Mouse (Mus musculus) gonadal fat pad, adult 2 months (tissue): ENCODE data around the gene Epor. TPM values are rescaled to one million over a fixed set of nuclear protein-coding genes. Genes with fewer than 3 reads are reported as not detected.

Experiments used
- DNase-seq: peaks from one replicate; pipeline ENCODE4 v3.0.0-alpha.2; 2012; ENCODE audit warnings: low read depth
- polyA plus RNA-seq: library from polyadenylated mRNA; depleted of rRNA; stranded (reverse); fragments of >200 nt; gene quantifications from 2 replicates; pipeline ENCODE4 v1.2.3, GENCODE M21; 2012

Gene Epor
- polyA plus RNA-seq, 1 experiment: 6.4 TPM

GRCm38 (mm10) chr9:21968883-21969282 is 5.6 kb upstream of the Epor start:
- no peak for DNase-seq

- DNase-seq: no peak
Observed at GRCm38 (mm10) chr9:21962416-21963059, 768 bp downstream of the Epor start.

- DNase-seq: no peak
Observed at GRCm38 (mm10) chr9:21962010-21962409, 1.3 kb downstream of the Epor start.

- no peak for DNase-seq
Observed at GRCm38 (mm10) chr9:21961366-21961980, 1.8 kb downstream of the Epor start.

- DNase-seq: no peak
Observed at GRCm38 (mm10) chr9:21960558-21961208, 2.6 kb downstream of the Epor start.

- no peak for DNase-seq
Observed at GRCm38 (mm10) chr9:21960135-21960534, 3.2 kb downstream of the Epor start.

- DNase-seq: no peak
Observed at GRCm38 (mm10) chr9:21959244-21959643, 4.1 kb downstream of the Epor start.

- no peak for DNase-seq
Observed at GRCm38 (mm10) chr9:21958372-21958771, 4.9 kb downstream of the Epor start.

- DNase-seq: peak; percentile 88
Observed at GRCm38 (mm10) chr9:21955570-21956281, 7.6 kb downstream of the Epor start, which contains the start of gene Swsap1. Gene Swsap1 (plus strand): TSS chr9:21955755.

GRCm38 (mm10) chr9:21955225-21955569 is 8.1 kb downstream of the Epor start:
- DNase-seq: no peak

- no peak for DNase-seq
Observed at GRCm38 (mm10) chr9:21954635-21955034, 8.7 kb downstream of the Epor start.

- DNase-seq: no peak
Observed at GRCm38 (mm10) chr9:21953600-21953999, 9.7 kb downstream of the Epor start.

- DNase-seq: no peak
Observed at GRCm38 (mm10) chr9:21951977-21952376, 11.3 kb downstream of the Epor start.

- no peak for DNase-seq
Observed at GRCm38 (mm10) chr9:21950322-21950721, 13.0 kb downstream of the Epor start.

- DNase-seq: no peak
Observed at GRCm38 (mm10) chr9:21948790-21949189, 14.5 kb downstream of the Epor start.

- no peak for DNase-seq
Observed at GRCm38 (mm10) chr9:21948146-21948545, 15.2 kb downstream of the Epor start.

- no peak for DNase-seq
Observed at GRCm38 (mm10) chr9:21947540-21948130, 15.7 kb downstream of the Epor start.

GRCm38 (mm10) chr9:21944267-21944666 is 19.0 kb downstream of the Epor start:
- no peak for DNase-seq

- DNase-seq: no peak
Observed at GRCm38 (mm10) chr9:21943638-21944037, 19.7 kb downstream of the Epor start.

GRCm38 (mm10) chr9:21943046-21943445 is 20.3 kb downstream of the Epor start:
- DNase-seq: no peak

- no peak for DNase-seq
Observed at GRCm38 (mm10) chr9:21938234-21938855, 25.0 kb downstream of the Epor start.

- DNase-seq: no peak
Observed at GRCm38 (mm10) chr9:21937711-21938175, 25.6 kb downstream of the Epor start.
